Mouse (Mus musculus) liver, adult 2 months (tissue): Measurements from ENCODE around the gene Krtap1-3. TPM values are rescaled to one million over a fixed set of nuclear protein-coding genes. Genes with fewer than 3 reads are reported as not detected.
"Not testable (repeated sequence)": the region's sequence is repeated elsewhere in the genome, so short reads cannot be mapped to it uniquely, and the experiment has no call there.

ENCODE experiments used
- DNase-seq: peaks from one replicate; pipeline ENCODE4 v3.0.0-alpha.2; 2011; ENCODE audit warnings: low read depth, low spot score; ENCODE audit errors: extremely low read depth
- H3K27ac ChIP-seq: fragments of 200-500 bp; replicated peaks from 2 replicates; pipeline ENCODE4 v1.5.1; 2012; ENCODE audit warnings: low read depth, mild to moderate bottlenecking, control low read depth, inconsistent platforms, low read length; ENCODE audit not compliant: insufficient read depth
- H3K27me3 ChIP-seq: fragments of 200-500 bp; 2 replicates; pipeline ENCODE4 v1.6.1; 2012; ENCODE audit warnings: mild to moderate bottlenecking, moderate library complexity, low read length, inconsistent platforms; ENCODE audit not compliant: control insufficient read depth, insufficient read depth
- H3K36me3 ChIP-seq: fragments of 200-500 bp; 2 replicates; pipeline ENCODE4 v1.6.1; 2012; ENCODE audit warnings: low read length, inconsistent platforms; ENCODE audit not compliant: control insufficient read depth, insufficient read depth
- H3K4me1 ChIP-seq: fragments of 200-500 bp; 2 replicates; pipeline ENCODE4 v1.6.1; 2011; ENCODE audit warnings: low read length; ENCODE audit not compliant: control insufficient read depth, insufficient read depth
- H3K4me3 ChIP-seq: fragments of 200-500 bp; 2 replicates; pipeline ENCODE4 v1.5.1; 2011; ENCODE audit warnings: low read depth, mild to moderate bottlenecking, control low read depth, low read length, moderate library complexity; ENCODE audit not compliant: insufficient read depth
- H3K79me2 ChIP-seq: fragments of 200-500 bp; 2 replicates; pipeline ENCODE4 v1.6.1; 2012; ENCODE audit warnings: inconsistent platforms, mild to moderate bottlenecking, low read length, moderate library complexity; ENCODE audit not compliant: control insufficient read depth, insufficient read depth
- H3K9ac ChIP-seq: fragments of 200-500 bp; 2 replicates; pipeline ENCODE4 v1.6.1; 2012; ENCODE audit warnings: low read depth, mild to moderate bottlenecking, control low read depth, inconsistent platforms, low read length
- CTCF ChIP-seq: fragments of 200-500 bp; IDR thresholded peaks from 2 replicates; pipeline ENCODE4 v1.5.1; 2011; ENCODE audit warnings: low read depth, low read length, control low read depth
- POLR2A ChIP-seq: fragments of 200-500 bp; IDR thresholded peaks from 2 replicates; pipeline ENCODE4 v1.6.1; 2011; ENCODE audit warnings: low read length, control low read depth; ENCODE audit not compliant: insufficient read depth; ENCODE audit errors: extremely low read depth
- WGBS: fragments of 180-500 bp; shearing (Covaris S2); methylation state at CpG from one replicate; pipeline ENCODE4 v1.1.7; 2018; 5-methylcytosine and 5-hydroxymethylcytosine counted together
- polyA plus RNA-seq: library from polyadenylated mRNA; depleted of rRNA; stranded (reverse); fragments of >200 nt; gene quantifications from 2 replicates; pipeline ENCODE4 v1.2.3, GENCODE M21; 2012
- total RNA-seq: library from RNA; depleted of rRNA; stranded (reverse); fragments of >200 nt; gene quantifications from 2 replicates; pipeline ENCODE4 v1.2.3, GENCODE M21; 2014

Gene Krtap1-3
- total and polyA plus RNA-seq, 2 experiments, result not detected

DNA sequence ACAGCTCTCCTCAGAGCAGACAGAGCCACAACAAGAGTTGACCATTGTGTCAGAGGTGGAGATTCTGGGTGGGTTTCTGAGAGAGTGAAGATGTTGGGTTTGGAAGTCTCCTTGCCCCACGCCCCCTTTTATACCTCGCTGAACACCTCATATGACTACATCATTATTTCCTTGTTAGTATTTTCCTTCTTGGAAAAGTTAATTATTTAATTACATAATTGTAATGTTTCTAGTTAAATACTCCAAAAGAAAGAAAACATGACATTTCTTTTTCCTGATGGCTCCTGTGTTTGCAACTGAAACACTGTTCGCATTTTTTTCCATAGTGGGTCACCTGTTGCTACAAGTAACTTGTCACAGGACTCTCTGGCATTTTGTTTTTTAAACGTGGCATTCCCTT is 37.0 kb upstream of the Krtap1-3 start, which contains the start of gene Krtap4-1:
TSS of gene Krtap4-1 (minus strand) at position 101 of the 400 bp plus-strand sequence.
- 85% methylated on average over 4 of the region's 4 CpGs for WGBS
- Histone ChIP-seq H3K36me3 (no peaks in the 10 kb centered on the region), H3K79me2 (no peaks in the 10 kb centered on the region), H3K9ac (no peak within 1 kb of the TSS), H3K27ac (no peak within 1 kb of the TSS), H3K4me3 (no peak within 1 kb of the TSS), H3K4me1 (no peaks in the 10 kb centered on the region), H3K27me3 (peaks cover 5% of the 10 kb centered on the region; the same call in 1 of the 2 replicates)
- TF ChIP-seq CTCF (no peak), POLR2A (no peak)
- DNase-seq, result no peak

DNA sequence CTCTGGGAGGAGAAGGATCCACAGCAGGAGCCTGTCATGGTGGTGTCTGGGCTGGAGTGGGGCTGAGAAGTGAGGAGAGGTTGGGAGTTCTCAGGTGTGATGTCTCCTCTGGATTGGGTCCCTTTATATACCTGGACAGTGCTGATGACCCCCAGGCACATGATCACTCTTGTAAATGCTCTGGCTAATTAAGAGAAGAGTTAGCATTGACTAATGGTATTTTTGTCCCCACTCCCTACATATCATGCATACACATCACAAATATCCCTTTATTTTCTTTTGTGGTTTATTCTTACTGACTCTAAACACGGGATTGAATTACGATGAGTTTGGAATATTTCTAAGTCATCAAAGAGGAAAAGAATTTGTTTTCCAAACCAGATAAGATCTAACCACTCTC is 29.2 kb upstream of the Krtap1-3 start, which contains the start of gene Gm11562:
TSS of gene Gm11562 (minus strand) at position 101 of the 400 bp plus-strand sequence.
- 78% methylated on average over 2 of the region's 2 CpGs for WGBS
- Histone ChIP-seq H3K27ac (no peak within 1 kb of the TSS), H3K36me3 (no peaks in the 10 kb centered on the region), H3K9ac (no peak within 1 kb of the TSS), H3K4me3 (no peak within 1 kb of the TSS), H3K4me1 (no peaks in the 10 kb centered on the region), H3K27me3 (no peaks in the 10 kb centered on the region), H3K79me2 (no peaks in the 10 kb centered on the region)
- TF ChIP-seq POLR2A (no peak), CTCF (no peak)
- no peak for DNase-seq

DNA sequence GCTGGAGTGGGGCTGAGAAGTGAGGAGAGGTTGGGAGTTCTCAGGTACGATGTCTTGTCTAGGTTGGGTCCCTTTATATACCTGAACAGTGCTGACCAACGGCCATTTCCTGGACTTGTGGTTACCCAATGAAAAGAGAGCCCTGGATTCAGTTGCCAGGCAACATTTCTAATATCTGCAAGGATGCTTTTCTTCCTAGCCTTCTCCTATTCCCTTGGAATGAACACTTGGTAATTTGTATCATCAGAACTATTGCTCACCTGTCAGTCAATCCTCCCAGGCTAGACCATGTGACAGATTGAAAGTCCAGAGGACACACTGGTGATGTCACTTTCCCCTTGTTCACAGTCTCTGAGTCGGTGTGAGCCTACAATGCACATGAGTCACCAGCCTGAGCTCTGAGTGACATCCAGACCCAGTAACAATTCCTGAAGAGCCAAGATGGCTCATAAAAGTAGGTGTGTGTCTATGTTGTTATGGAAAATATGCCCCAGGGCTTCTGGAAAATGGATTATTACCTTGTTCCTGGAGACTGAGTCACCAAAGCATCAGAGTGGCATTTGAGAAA is 23.7 kb upstream of the Krtap1-3 start, which contains the start of gene Krtap2-4:
TSS of gene Krtap2-4 (minus strand) at position 51 of the 568 bp plus-strand sequence.
- no peak for TF ChIP-seq POLR2A
- no peak for TF ChIP-seq CTCF
- Histone ChIP-seq H3K36me3 (no peaks in the 10 kb centered on the region), H3K4me3 (no peak within 1 kb of the TSS), H3K4me1 (no peaks in the 10 kb centered on the region), H3K79me2 (no peaks in the 10 kb centered on the region), H3K27me3 (no peaks in the 10 kb centered on the region), H3K9ac (no peak within 1 kb of the TSS), H3K27ac (no peak within 1 kb of the TSS)
- no peak for DNase-seq
- WGBS, result 46% methylated on average over 3 of the region's 3 CpGs

DNA sequence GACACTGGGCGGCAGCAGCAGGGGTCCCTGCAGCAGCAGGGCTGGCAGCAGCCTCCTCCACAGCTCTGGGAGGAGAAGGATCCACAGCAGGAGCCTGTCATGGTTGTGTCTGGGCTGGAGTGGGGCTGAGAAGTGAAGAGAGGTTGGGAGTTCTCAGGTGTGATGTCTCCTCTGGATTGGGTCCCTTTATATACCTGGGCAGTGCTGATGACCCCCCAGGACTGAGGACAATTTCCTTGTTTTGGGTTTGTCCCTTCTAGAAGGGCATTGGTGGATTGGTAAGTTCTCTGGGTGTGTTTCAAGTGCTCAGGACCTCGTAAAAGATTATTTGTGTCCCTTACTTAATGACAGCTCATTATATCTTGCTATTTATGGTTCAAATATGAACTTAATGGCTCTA is 18.9 kb upstream of the Krtap1-3 start, which contains the start of gene Gm11937:
TSS of gene Gm11937 (minus strand) at position 101 of the 400 bp plus-strand sequence.
- WGBS, result 72% methylated on average over 1 of the region's 2 CpGs
- not testable (repeated sequence) for H3K27me3 ChIP-seq, H3K79me2 ChIP-seq, H3K27ac ChIP-seq, H3K9ac ChIP-seq, H3K4me3 ChIP-seq, DNase-seq, H3K36me3 ChIP-seq, H3K4me1 ChIP-seq

DNA sequence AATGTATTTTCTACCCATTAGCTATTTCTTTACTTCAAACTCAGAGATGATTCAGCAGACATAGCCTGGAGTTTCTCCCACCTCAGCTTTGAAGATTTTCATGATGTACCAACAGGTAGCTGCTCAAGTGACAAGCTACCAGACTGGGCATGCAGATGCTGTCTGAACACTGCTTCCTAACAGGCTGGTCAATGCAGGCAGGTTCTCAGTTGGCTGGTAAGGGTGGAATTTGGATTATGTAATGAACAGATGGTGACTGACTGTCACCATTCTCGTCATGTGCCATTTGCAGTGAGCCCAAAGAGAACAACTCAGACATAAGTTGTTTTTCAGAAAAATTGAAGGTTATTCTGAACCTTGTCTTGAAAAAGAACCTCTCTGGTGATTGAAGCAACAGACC is 18.0 kb upstream of the Krtap1-3 start:
- Histone ChIP-seq H3K27ac (no peak overlapping the region), H3K9ac (no peak overlapping the region), H3K4me1 (no peaks in the 10 kb centered on the region), H3K4me3 (no peak overlapping the region), H3K27me3 (no peaks in the 10 kb centered on the region), H3K79me2 (no peaks in the 10 kb centered on the region), H3K36me3 (no peaks in the 10 kb centered on the region)
- TF ChIP-seq CTCF, result no peak
- TF ChIP-seq POLR2A, result no peak
- DNase-seq, result no peak
- 67% methylated on average over 1 of the region's 1 CpGs for WGBS

DNA sequence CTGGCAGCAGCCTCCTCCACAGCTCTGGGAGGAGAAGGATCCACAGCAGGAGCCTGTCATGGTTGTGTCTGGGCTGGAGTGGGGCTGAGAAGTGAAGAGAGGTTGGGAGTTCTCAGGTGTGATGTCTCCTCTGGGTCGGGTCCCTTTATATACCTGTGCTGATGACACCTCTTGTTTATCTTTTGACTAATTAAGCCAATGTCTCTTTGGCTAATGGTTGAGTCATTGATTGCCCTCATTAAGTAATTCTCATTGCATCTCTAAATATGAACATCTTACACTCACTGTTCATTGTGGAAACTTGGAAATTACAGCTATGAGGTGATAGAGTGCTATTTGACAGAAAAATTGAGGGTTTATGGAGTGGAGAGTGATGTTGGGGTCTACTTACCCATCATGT is 12.1 kb upstream of the Krtap1-3 start, which contains the start of gene Gm11938:
TSS of gene Gm11938 (minus strand) at position 101 of the 400 bp plus-strand sequence.
- 36% methylated on average over 1 of the region's 1 CpGs for WGBS
- not testable (repeated sequence) for H3K79me2 ChIP-seq, H3K9ac ChIP-seq, H3K4me3 ChIP-seq, H3K4me1 ChIP-seq, DNase-seq, H3K27ac ChIP-seq, H3K27me3 ChIP-seq, H3K36me3 ChIP-seq

DNA sequence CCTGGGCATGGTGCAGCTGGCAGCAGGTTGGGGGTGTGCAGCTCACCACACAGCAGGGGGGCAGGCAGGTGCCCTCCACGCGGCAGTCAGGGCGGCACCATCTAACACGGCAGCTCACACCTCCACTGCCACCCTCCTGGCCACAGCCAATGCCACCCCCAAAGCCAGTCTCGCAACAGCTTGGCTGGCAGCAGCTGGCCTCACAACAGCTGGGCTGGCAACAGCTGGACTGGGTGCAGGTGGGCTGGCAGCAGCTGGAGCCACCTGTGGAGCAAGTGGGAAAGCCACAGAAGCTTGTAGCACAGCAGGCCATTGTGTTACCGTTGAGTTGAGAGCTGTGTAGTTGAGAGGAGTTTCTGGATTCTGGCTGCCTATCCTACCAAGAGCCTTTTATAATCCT is 6.6 kb upstream of the Krtap1-3 start, which contains the start of gene Krtap9-3:
TSS of gene Krtap9-3 (minus strand) at position 364 of the 400 bp plus-strand sequence.
- not testable (repeated sequence) for H3K4me1 ChIP-seq, H3K9ac ChIP-seq, H3K27ac ChIP-seq, H3K36me3 ChIP-seq, DNase-seq, H3K27me3 ChIP-seq, H3K79me2 ChIP-seq, H3K4me3 ChIP-seq
- 93% methylated on average over 6 of the region's 6 CpGs for WGBS
